Mouse (Mus musculus) erythroblast, embryonic 14.5 days (primary cell): ENCODE data around the gene Rpl14.

Experiments used
- GATA1 ChIP-seq: IDR thresholded peaks from 2 replicates; pipeline ENCODE4 v1.6.1; 2012; ENCODE audit warnings: low read length, inconsistent platforms, mixed read lengths
- TAL1 ChIP-seq: IDR thresholded peaks from 3 replicates; pipeline ENCODE4 v1.6.1; 2012; ENCODE audit warnings: low read length, inconsistent platforms, mixed read lengths

GRCm38 (mm10) chr9:120591490-120591889 lies 20.2 kb downstream of the Rpl14 start:
- no peak for TF ChIP-seq GATA1
- TF ChIP-seq TAL1, result no peak
